Mouse (Mus musculus) kidney, embryonic 14.5 days (tissue): ENCODE data around the gene Iqcj. TPM values are rescaled to one million over a fixed set of nuclear protein-coding genes. Genes with fewer than 3 reads are reported as not detected.

Experiments used
- ATAC-seq: fragments of 200-750 bp; cut with Nextera tagmentation; 2 replicates; pipeline ENCODE4 v1.8.0; 2017; ENCODE audit warnings: moderate number of reproducible peaks, mild to moderate bottlenecking, moderate TSS enrichment, moderate library complexity; ENCODE audit not compliant: low FRiP score, low TSS enrichment
- H3K27ac ChIP-seq: fragments of 300-500 bp; sonication (generic); 2 replicates; pipeline ENCODE4 v1.5.1; 2014; ENCODE audit warnings: low read depth, mild to moderate bottlenecking, low read length, moderate library complexity, mixed read lengths
- H3K27me3 ChIP-seq: fragments of 300-500 bp; sonication (generic); 2 replicates; pipeline ENCODE4 v1.6.1; 2014; ENCODE audit warnings: mild to moderate bottlenecking, low read length; ENCODE audit not compliant: control insufficient read depth, insufficient read depth
- H3K36me3 ChIP-seq: fragments of 300-500 bp; sonication (generic); 2 replicates; pipeline ENCODE4 v1.6.1; 2014; ENCODE audit warnings: low read length, mixed read lengths; ENCODE audit not compliant: control insufficient read depth, insufficient read depth
- H3K4me1 ChIP-seq: fragments of 300-500 bp; sonication (generic); 2 replicates; pipeline ENCODE4 v1.6.1; 2014; ENCODE audit warnings: low read length, mixed read lengths; ENCODE audit not compliant: control insufficient read depth, insufficient read depth
- H3K4me2 ChIP-seq: fragments of 300-500 bp; sonication (generic); replicated peaks from 2 replicates; pipeline ENCODE4 v1.6.1; 2014; ENCODE audit warnings: low read depth, mild to moderate bottlenecking, low read length
- H3K4me3 ChIP-seq: fragments of 300-500 bp; sonication (generic); 2 replicates; pipeline ENCODE4 v1.5.1; 2014; ENCODE audit warnings: mild to moderate bottlenecking, low read length
- H3K9ac ChIP-seq: fragments of 300-500 bp; sonication (generic); 2 replicates; pipeline ENCODE4 v1.6.1; 2014; ENCODE audit warnings: low read depth, mild to moderate bottlenecking, low read length, moderate library complexity
- H3K9me3 ChIP-seq: fragments of 300-500 bp; sonication (generic); 2 replicates; pipeline ENCODE4 v1.6.1; 2016; ENCODE audit warnings: low read length; ENCODE audit not compliant: control insufficient read depth
- WGBS: fragments of 180-500 bp; shearing (Covaris S2); extraction: QIAGEN DNeasy Blood & Tissue Kit; methylation state at CpG from one replicate; pipeline ENCODE4 v1.1.7; 2014; 5-methylcytosine and 5-hydroxymethylcytosine counted together
- polyA plus RNA-seq: library from polyadenylated mRNA; unstranded; fragments of >200 nt; fragmentation: Nextera tagmentation; extraction: Ambion mirVana; gene quantifications from 2 replicates; pipeline ENCODE4 v1.2.1, GENCODE M21; 2014

The Iqcj gene
- polyA plus RNA-seq = not detected in 2 replicates

DNA sequence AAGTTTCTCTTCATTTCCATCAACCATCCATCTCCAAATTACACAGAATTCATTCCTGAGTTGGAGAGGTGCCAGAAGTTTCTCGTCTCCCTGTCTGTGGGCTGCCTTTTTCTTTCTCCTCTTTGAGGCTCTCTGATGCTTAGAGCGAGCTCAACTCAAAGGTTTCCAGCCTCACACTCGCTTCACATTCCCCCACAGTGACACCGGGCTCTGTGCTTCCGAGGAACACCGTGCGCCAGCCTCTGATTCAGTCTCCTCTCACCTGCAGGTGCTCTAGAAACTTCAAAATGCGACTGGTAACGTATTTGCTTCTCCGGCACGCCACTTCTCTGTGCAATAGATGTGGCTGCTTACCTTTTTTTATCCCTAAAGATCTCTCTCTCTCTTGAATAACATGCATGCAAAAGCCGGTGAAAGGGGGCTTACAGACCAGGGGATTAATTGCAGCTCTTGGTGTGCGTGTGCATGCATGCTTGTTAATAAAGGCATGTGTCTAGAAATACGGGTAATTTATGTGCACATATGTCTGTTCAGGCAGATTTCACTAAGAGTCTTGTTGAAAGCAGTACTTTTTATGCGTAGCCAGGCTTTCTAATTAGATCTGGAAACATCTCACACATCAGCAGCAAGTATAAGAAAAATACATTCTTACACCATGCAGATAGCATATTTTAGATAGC lies at the start of gene Iqcj, which contains the start of gene Iqschfp:
Gene Iqcj, plus strand, starts transcription at position 195 of the 680 bp plus-strand sequence.
Gene Iqschfp, plus strand, starts transcription at position 207 of the 680 bp plus-strand sequence.
- 70% methylated on average over 15 of the region's 15 CpGs for WGBS
- H3K4me3 ChIP-seq = no peak within 1 kb of the TSS

DNA sequence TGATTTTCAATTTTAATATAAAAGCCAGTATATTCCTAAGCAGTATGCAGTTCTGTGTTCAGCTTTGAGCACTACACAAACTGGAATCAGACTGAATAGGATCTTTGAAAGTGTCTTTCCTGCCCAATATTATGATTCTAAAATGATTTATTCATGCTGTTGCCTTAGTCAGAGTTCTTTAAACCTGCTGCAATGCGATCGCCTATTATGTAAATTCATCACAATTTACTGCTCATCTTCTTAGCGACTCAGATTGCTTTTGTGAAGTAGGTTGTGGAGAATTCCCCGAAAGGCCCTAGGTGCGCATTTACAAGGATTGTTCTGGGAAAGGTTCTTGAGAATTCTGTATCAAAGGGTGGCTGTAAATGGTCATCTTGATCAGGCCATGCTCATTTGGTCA lies 39.6 kb upstream of the Iqcj start:
- WGBS = 87% methylated on average over 5 of the region's 5 CpGs
- no peak overlapping the region for H3K4me3 ChIP-seq
- H3K4me2 ChIP-seq = no peak overlapping the region
- H3K27ac ChIP-seq = no peak overlapping the region
- no peak for ATAC-seq
- H3K9me3 ChIP-seq = no peaks in the 10 kb centered on the region
- H3K4me1 ChIP-seq = no peaks in the 10 kb centered on the region
- no peaks in the 10 kb centered on the region for H3K36me3 ChIP-seq
- H3K9ac ChIP-seq = no peak overlapping the region
- no peaks in the 10 kb centered on the region for H3K27me3 ChIP-seq

More for the DNA sequence above, at the start of gene Iqcj, which contains the start of gene Iqschfp:
- no peak within 1 kb of the TSS for H3K4me2 ChIP-seq
- H3K27me3 ChIP-seq = no peaks in the 10 kb centered on the region
- no peak for ATAC-seq
- no peak within 1 kb of the TSS for H3K9ac ChIP-seq
- no peaks in the 10 kb centered on the region for H3K36me3 ChIP-seq
- H3K27ac ChIP-seq = no peak within 1 kb of the TSS
- H3K4me1 ChIP-seq = no peaks in the 10 kb centered on the region
- H3K9me3 ChIP-seq = no peaks in the 10 kb centered on the region

DNA sequence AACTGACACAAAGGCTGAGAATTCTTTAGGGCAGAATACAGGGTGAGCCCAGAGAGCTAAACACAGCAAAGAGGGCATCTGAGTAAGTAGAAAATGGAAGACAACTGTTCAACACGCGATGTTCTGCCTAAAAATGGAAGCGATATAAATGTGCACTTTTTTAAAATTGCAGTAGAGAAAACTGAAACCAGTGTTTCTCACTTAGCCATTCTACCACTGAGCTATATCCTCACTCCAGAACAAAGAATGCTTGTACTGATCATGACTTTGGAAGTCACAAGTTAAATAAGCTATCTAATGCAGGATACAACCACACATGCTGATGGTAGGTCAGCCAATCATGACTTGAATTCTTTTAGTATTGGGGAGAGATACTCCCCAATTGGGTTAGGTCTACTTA lies 30.5 kb upstream of the Iqcj start:
- H3K9ac ChIP-seq = no peak overlapping the region
- ATAC-seq = no peak
- no peaks in the 10 kb centered on the region for H3K27me3 ChIP-seq
- H3K4me2 ChIP-seq = no peak overlapping the region
- H3K27ac ChIP-seq = no peak overlapping the region
- no peaks in the 10 kb centered on the region for H3K36me3 ChIP-seq
- H3K4me3 ChIP-seq = no peak overlapping the region
- WGBS = 91% methylated on average over 3 of the region's 3 CpGs
- H3K9me3 ChIP-seq = no peaks in the 10 kb centered on the region
- no peaks in the 10 kb centered on the region for H3K4me1 ChIP-seq

DNA sequence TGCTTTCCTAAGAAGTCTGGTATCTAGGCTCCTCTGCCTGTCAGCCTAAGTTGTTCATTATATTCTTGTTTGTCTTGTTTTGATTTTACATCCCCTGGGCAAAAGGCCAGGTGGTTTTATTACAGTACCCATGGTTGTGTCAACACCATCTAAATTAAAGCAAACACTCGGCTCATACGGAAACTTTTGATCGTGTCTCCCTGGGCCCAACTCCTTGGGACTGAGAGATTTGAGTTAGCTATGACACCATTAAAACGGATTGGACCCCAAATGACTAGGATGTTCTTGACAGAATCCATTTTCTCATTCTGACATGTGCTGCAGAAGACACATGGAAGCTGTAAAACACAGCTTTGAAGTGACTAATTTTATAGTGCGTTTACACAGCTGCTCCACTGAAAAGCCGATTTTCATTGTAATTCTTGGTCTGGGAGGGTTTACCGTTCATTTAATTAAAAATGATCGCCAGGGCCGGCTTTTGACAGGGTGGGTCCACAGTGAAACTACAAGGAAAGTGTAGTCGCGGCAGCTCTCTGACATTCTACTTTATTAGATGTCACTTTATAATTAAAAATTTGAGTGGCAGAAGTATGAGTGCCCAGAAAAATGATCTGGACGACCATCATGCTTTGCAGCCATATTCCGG lies 24.5 kb upstream of the Iqcj start:
- 14% methylated on average over 13 of the region's 13 CpGs for WGBS
- Histone ChIP-seq H3K4me3 (no peak overlapping the region), H3K4me1 (no peaks in the 10 kb centered on the region), H3K4me2 (no peak overlapping the region), H3K36me3 (no peaks in the 10 kb centered on the region), H3K9ac (no peak overlapping the region), H3K27ac (no peak overlapping the region), H3K9me3 (no peaks in the 10 kb centered on the region), H3K27me3 (no peaks in the 10 kb centered on the region)
- ATAC-seq = peak; percentile 96

DNA sequence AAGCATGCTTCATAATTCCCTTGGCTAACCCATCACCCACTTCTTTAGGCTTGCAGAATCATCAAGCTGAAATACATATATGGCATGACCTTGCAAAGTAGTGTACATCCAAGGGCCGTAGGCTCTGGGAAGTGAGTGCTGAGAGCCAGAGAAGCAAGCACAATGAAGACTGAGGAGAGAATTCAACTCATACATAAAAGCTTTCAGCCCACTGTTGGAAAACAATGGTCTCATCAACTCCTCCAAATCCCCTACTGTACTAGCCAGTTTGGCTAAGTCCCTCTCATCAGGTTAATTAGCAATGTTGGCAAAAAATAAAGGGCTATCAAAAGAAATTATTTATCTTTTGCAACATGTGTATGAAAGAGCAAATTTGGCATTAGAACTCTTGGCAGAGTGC lies 22.6 kb upstream of the Iqcj start:
- Histone ChIP-seq H3K36me3 (no peaks in the 10 kb centered on the region), H3K27ac (no peak overlapping the region), H3K27me3 (no peaks in the 10 kb centered on the region), H3K9me3 (no peaks in the 10 kb centered on the region), H3K4me2 (no peak overlapping the region), H3K4me3 (no peak overlapping the region), H3K4me1 (no peaks in the 10 kb centered on the region), H3K9ac (no peak overlapping the region)
- no peak for ATAC-seq
- 76% methylated on average over 1 of the region's 1 CpGs for WGBS

DNA sequence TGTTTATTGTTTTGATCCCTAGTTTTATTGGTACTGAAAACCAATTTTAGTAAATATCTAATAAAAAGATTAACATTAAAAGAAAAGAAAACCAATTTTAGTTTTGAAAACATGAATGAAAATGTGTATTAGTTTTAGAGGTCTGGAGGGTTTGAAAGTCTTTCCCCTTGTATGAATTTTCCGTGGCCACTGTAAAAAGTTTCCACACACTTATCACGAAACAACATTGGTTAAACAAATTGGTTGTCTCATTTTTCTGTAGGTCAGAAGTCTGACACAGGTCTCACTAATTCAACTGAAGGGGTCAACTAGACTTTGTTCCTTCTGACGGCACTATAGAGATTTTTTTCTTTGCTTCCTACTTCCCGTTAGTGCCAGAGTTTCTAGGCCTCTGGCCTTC lies 14.8 kb upstream of the Iqcj start:
- Histone ChIP-seq H3K36me3 (no peaks in the 10 kb centered on the region), H3K4me1 (no peaks in the 10 kb centered on the region), H3K4me2 (no peak overlapping the region), H3K4me3 (no peak overlapping the region), H3K27ac (no peak overlapping the region), H3K27me3 (no peaks in the 10 kb centered on the region), H3K9me3 (no peaks in the 10 kb centered on the region), H3K9ac (no peak overlapping the region)
- no peak for ATAC-seq
- 43% methylated on average over 4 of the region's 4 CpGs for WGBS

DNA sequence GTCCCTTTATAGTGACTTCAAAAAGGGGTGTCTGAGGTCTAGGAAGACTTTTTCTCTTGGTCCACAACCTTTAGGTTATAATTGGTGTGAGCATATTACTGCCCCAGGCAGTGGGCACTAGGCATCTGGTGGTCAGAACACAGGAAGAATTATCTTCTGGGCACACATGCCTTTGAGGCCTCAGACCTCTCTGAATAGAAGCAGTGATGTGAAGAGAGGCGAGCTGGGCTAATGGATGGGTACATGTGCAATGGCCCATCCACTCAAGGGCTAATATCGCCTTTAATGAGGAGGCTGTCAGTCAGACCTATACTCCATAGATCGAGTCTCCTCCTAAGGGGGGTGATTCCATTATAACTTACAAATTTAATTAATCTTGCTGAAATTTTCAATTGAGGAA lies 7.7 kb upstream of the Iqcj start:
- no peaks in the 10 kb centered on the region for H3K27me3 ChIP-seq
- no peak for ATAC-seq
- H3K4me2 ChIP-seq = no peak overlapping the region
- H3K9me3 ChIP-seq = no peaks in the 10 kb centered on the region
- H3K4me3 ChIP-seq = no peak overlapping the region
- no peaks in the 10 kb centered on the region for H3K36me3 ChIP-seq
- no peak overlapping the region for H3K9ac ChIP-seq
- 65% methylated on average over 3 of the region's 3 CpGs for WGBS
- H3K27ac ChIP-seq = no peak overlapping the region
- no peaks in the 10 kb centered on the region for H3K4me1 ChIP-seq

DNA sequence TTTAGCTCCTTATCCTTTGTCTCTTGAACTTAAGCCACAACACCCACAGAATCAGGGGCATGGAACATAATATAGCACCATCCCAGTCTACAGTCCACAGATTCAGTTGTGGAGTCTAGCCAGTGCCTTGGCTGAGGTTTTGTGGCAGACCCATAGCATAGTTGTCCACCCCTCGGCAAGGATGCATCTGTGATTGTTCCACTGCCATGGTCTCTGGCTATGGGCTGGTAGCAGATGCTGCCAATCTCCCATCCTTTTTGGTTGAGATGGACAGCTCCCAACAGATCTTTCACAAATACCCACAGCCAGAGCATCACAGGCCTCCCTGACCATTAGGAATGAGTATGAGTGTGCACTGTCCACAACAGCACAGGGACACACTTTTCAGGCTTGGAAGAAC lies 5.8 kb upstream of the Iqcj start:
- Histone ChIP-seq H3K36me3 (no peaks in the 10 kb centered on the region), H3K4me1 (no peaks in the 10 kb centered on the region), H3K27ac (no peak overlapping the region), H3K4me2 (no peak overlapping the region), H3K4me3 (no peak overlapping the region), H3K9me3 (no peaks in the 10 kb centered on the region), H3K9ac (no peak overlapping the region), H3K27me3 (no peaks in the 10 kb centered on the region)
- WGBS = 53% methylated on average over 1 of the region's 1 CpGs
- ATAC-seq = no peak

DNA sequence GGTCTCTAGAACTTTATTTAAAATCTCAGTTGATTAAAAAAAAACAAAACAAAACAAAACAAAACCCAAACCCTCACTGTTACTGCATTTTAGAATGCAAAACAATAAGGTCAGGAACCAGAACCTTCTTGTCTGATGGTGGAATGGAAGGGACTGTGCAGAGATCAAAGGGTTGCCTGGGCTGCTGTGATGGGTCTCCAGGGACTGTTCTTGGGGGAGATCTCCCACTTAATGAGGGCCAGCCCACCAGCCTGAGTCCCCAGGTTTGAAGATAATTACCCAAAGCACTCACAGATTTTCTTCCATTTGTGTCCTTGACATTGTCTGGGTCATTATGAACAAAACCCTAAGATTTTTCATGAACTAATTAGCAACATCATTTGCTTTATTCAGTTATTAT lies 4.8 kb upstream of the Iqcj start:
- Histone ChIP-seq H3K4me1 (no peaks in the 10 kb centered on the region), H3K4me3 (no peak overlapping the region), H3K4me2 (no peak overlapping the region), H3K27ac (no peak overlapping the region), H3K36me3 (no peaks in the 10 kb centered on the region), H3K9ac (no peak overlapping the region), H3K27me3 (no peaks in the 10 kb centered on the region), H3K9me3 (no peaks in the 10 kb centered on the region)
- ATAC-seq = no peak
